ENCODE assay signal across 7 mouse cellular contexts in genomic region chr1:136007211-136008158, GRCm38 (mm10). TPM values are rescaled to one million over a fixed set of nuclear protein-coding genes. Genes with fewer than 3 reads are reported as not detected.
DNase-seq lines count a peak whose midpoint lies in the region; ATAC-seq and TF ChIP-seq lines count a peak whose summit lies in the region.

Gene Tmem9, plus strand, starts transcription at chr1:136008150.

- H3K9ac ChIP-seq in hindbrain, postnatal 0 days (replicated peaks; ENCODE audit: low read length): peak within 1 kb of the TSS; percentile 39

- ATAC-seq in hindbrain, postnatal 0 days: peak; percentile 92

- TF ChIP-seq CTCF in hindbrain, postnatal 0 days (IDR thresholded peaks at IDR 0.05; ENCODE audit: low read depth): no peak

- H3K4me3 ChIP-seq in hindbrain, postnatal 0 days (ENCODE audit: low read length): peak within 1 kb of the TSS; percentile 38
- peak within 1 kb of the TSS; percentile 87 for H3K4me3 ChIP-seq in megakaryocyte, embryonic 14.5 days (replicated peaks)

- H3K4me2 ChIP-seq in hindbrain, postnatal 0 days (ENCODE audit: low read depth, low read length): peak within 1 kb of the TSS; percentile 81

- WGBS in hindbrain, postnatal 0 days: 4% methylated on average over 37 of the region's 37 CpGs

- DNase-seq in ZHBTc4 (ENCODE audit: low read depth, low spot score): peak; percentile 92
- DNase-seq in embryo, embryonic 10 days (ENCODE audit: low spot score): peak; percentile 90
- DNase-seq in gastrocnemius, adult 8-10 months (ENCODE audit: low spot score in 2 of 2): peak; percentile 83 to 89
- DNase-seq in hindbrain, postnatal 0 days (ENCODE audit: low spot score): peak; percentile 75
- DNase-seq in left cerebral cortex, adult 8-10 months (ENCODE audit: low spot score in 2 of 2): peak; percentile 26 to 41
- peak; percentile 46 for DNase-seq in right cerebral cortex, postnatal 14 days

- no peaks in the 10 kb centered on the region for H3K9me3 ChIP-seq in hindbrain, postnatal 0 days (ENCODE audit: low read length)
- peaks cover 10% of the 10 kb centered on the region for H3K9me3 ChIP-seq in megakaryocyte, embryonic 14.5 days

- no peaks in the 10 kb centered on the region for H3K27me3 ChIP-seq in hindbrain, postnatal 0 days (ENCODE audit: insufficient read depth, low read length)
- peaks cover 46% of the 10 kb centered on the region for H3K27me3 ChIP-seq in megakaryocyte, embryonic 14.5 days (replicated peaks)

- peaks cover 7% of the 10 kb centered on the region; the same call in 1 of the 2 replicates for H3K4me1 ChIP-seq in hindbrain, postnatal 0 days (ENCODE audit: insufficient read depth, low read length)
- H3K4me1 ChIP-seq in megakaryocyte, embryonic 14.5 days: peaks cover 47% of the 10 kb centered on the region

- H3K27ac ChIP-seq in hindbrain, postnatal 0 days: no peak within 1 kb of the TSS

- no peaks in the 10 kb centered on the region for H3K36me3 ChIP-seq in hindbrain, postnatal 0 days (ENCODE audit: insufficient read depth, low read length)
- peaks cover 5% of the 10 kb centered on the region for H3K36me3 ChIP-seq in megakaryocyte, embryonic 14.5 days (replicated peaks; ENCODE audit: low read length)

RNA-seq across cellular contexts. Expression of gene Tmem9, which starts in this region (rescaled TPM):
- 10 to 100 TPM in 1 of 4 experiments, 1 to 10 TPM in 3; 8.6 to 12.9 (median 9.6) TPM for total RNA-seq in gastrocnemius, adult 8-10 months (2022)
- 152 and 166 TPM in 2 replicates for total RNA-seq in hindbrain, postnatal 0 days (2014; rRNA removed)
- 195 and 196 TPM in 2 replicates for polyA plus RNA-seq in hindbrain, postnatal 0 days (2015; fragmentation: Nextera tagmentation; extraction: Ambion mirVana)
- 10 to 100 TPM; 56.1 to 74.4 (median 67.6) TPM for total RNA-seq in left cerebral cortex, adult 8-10 months (2022)
- polyA plus RNA-seq in megakaryocyte, embryonic 14.5 days (2012; ENCODE audit: insufficient read depth, low replicate concordance): 6.0 and 24.1 TPM in 2 replicates

Comparison
In these comparisons a context has a peak if more than half of its experiments do, and no peak if none do; other contexts are left out.
1. RNA of gene Tmem9 (total RNA-seq): 152 to 166 TPM in hindbrain, postnatal 0 days and 56.1 to 74.4 TPM in left cerebral cortex, adult 8-10 months; 8.6 to 12.9 TPM in gastrocnemius, adult 8-10 months; every median in the first group is over 4 times any median in the second.
2. DNase-seq: peak in every context shown above with its lines; median percentile 92 in ZHBTc4; 90 in embryo, embryonic 10 days; 86 in gastrocnemius, adult 8-10 months; 75 in hindbrain, postnatal 0 days; 46 in right cerebral cortex, postnatal 14 days; 34 in left cerebral cortex, adult 8-10 months.